Mouse (Mus musculus) hindbrain, embryonic 10.5 days (tissue): ENCODE measurements around the gene Nrip2. TPM values are rescaled to one million over a fixed set of nuclear protein-coding genes. Genes with fewer than 3 reads are reported as not detected.

ENCODE experiments used
- DNase-seq: peaks from one replicate; pipeline ENCODE4 v3.0.0-alpha.2; 2017; ENCODE audit warnings: low spot score
- H3K27ac ChIP-seq: fragments of 300-500 bp; sonication (generic); 2 replicates; pipeline ENCODE4 v1.5.1; 2016; ENCODE audit warnings: mild to moderate bottlenecking, moderate library complexity
- H3K27me3 ChIP-seq: fragments of 300-500 bp; sonication (generic); 2 replicates; pipeline ENCODE4 v1.6.1; 2016; ENCODE audit warnings: mild to moderate bottlenecking; ENCODE audit not compliant: poor library complexity, insufficient read depth, severe bottlenecking
- H3K36me3 ChIP-seq: fragments of 300-500 bp; sonication (generic); 2 replicates; pipeline ENCODE4 v1.6.1; 2016; ENCODE audit warnings: mild to moderate bottlenecking, moderate library complexity
- H3K4me1 ChIP-seq: fragments of 300-500 bp; sonication (generic); replicated peaks from 2 replicates; pipeline ENCODE4 v1.6.1; 2016; ENCODE audit warnings: mild to moderate bottlenecking
- H3K4me3 ChIP-seq: fragments of 300-500 bp; sonication (generic); 2 replicates; pipeline ENCODE4 v1.5.1; 2016; ENCODE audit warnings: mild to moderate bottlenecking, moderate library complexity
- H3K9me3 ChIP-seq: fragments of 300-500 bp; sonication (generic); 2 replicates; pipeline ENCODE4 v1.6.1; 2016; ENCODE audit warnings: mild to moderate bottlenecking, moderate library complexity
- WGBS: fragments of 180-500 bp; shearing (Covaris S2); methylation state at CpG from one replicate; pipeline ENCODE4 v1.1.7; 2016; 5-methylcytosine and 5-hydroxymethylcytosine counted together
- polyA plus RNA-seq: library from polyadenylated mRNA; unstranded; fragments of >200 nt; fragmentation: Nextera tagmentation; extraction: Ambion mirVana; gene quantifications from 2 replicates; pipeline ENCODE4 v1.2.1, GENCODE M21; 2016

The Nrip2 gene
- polyA plus RNA-seq, 1 experiment from 2014 or later = 3.3 TPM

DNA sequence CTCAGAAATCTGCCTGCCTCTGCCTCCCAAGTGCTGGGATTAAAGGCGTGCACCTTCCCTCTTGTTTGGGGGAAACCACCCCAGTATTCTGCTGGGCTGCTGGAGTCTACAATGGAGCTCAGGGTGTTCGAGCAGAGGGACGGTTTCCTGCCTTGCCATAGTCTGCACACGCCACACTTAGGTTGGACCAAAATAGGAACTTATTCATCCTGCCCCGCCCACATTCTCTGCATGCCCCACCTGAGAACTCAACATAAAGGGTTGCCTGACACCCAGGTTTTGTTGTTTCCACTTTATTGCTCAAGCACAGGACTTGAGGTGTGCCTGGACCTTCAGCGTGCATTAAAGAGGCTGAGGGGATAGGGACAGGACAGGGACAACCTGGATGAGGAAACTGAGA lies 30.7 kb downstream of the Nrip2 start:
- no peaks in the 10 kb centered on the region for H3K9me3 ChIP-seq
- no peaks in the 10 kb centered on the region for H3K27me3 ChIP-seq
- H3K4me1 ChIP-seq = peaks cover 4% of the 10 kb centered on the region; the same call in 1 of the 2 replicates
- no peak overlapping the region for H3K27ac ChIP-seq
- no peak overlapping the region for H3K4me3 ChIP-seq
- DNase-seq = no peak
- WGBS = 93% methylated on average over 6 of the region's 6 CpGs
- peaks cover 74% of the 10 kb centered on the region for H3K36me3 ChIP-seq

GRCm38 (mm10) chr6:128432356-128432915 lies 33.3 kb downstream of the Nrip2 start:
- Histone ChIP-seq H3K9me3 (no peaks in the 10 kb centered on the region), H3K4me3 (no peak overlapping the region), H3K36me3 (peaks cover 93% of the 10 kb centered on the region), H3K4me1 (peaks cover 12% of the 10 kb centered on the region), H3K27ac (no peak overlapping the region), H3K27me3 (no peaks in the 10 kb centered on the region)
- DNase-seq = no peak
- WGBS = 96% methylated on average over 13 of the region's 13 CpGs

GRCm38 (mm10) chr6:128433566-128433965 lies 34.5 kb downstream of the Nrip2 start:
- Histone ChIP-seq H3K4me3 (no peak overlapping the region), H3K4me1 (peaks cover 12% of the 10 kb centered on the region), H3K9me3 (no peaks in the 10 kb centered on the region), H3K36me3 (peaks cover 82% of the 10 kb centered on the region), H3K27me3 (no peaks in the 10 kb centered on the region), H3K27ac (no peak overlapping the region)
- no peak for DNase-seq
- WGBS = 96% methylated on average over 13 of the region's 13 CpGs

- H3K9me3 ChIP-seq = no peaks in the 10 kb centered on the region
- H3K27me3 ChIP-seq = peaks cover 15% of the 10 kb centered on the region; the same call in 1 of the 2 replicates
- peaks cover 18% of the 10 kb centered on the region for H3K4me1 ChIP-seq
- WGBS = 91% methylated on average over 5 of the region's 5 CpGs
- DNase-seq = no peak
- no peak overlapping the region for H3K27ac ChIP-seq
- H3K4me3 ChIP-seq = no peak overlapping the region
- peaks cover 63% of the 10 kb centered on the region for H3K36me3 ChIP-seq
These were observed 36.4 kb downstream of the Nrip2 start for GRCm38 (mm10) chr6:128435474-128435873.

DNA sequence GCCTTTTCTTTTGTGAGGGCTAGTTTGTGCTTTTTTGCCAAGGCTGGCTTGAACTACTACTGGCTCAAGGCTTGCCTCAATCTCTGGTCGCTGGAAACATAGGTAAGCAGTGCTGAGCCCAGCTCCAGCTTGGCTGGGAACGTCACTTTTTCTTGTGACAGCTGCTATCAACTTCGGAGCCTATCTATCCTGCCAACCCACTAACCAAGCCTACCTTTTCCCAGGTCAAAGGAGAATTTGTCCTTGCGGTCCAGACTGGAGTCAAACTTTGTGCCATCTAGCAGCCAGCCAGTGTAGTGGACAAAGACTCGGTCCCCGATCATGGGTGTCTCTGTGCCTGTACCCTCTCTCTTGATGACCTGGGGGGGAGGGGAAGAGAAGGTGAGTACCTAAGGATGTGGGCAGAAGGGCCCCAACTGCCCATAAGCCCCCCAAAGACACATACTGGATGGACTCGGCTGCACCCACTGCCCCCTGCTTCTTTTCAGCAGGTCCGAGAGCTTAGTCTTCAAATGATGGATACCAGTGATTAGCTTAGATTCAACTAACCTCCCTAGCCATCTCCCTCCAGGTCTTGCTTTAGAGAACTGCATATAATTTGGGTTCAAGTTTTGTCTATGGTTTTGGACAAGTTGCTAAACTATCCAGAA lies 37.4 kb downstream of the Nrip2 start:
- Histone ChIP-seq H3K36me3 (peaks cover 53% of the 10 kb centered on the region), H3K4me3 (peak overlapping the region; percentile 96), H3K27me3 (peaks cover 17% of the 10 kb centered on the region; the same call in 1 of the 2 replicates), H3K9me3 (no peaks in the 10 kb centered on the region), H3K27ac (peak overlapping the region; percentile 98), H3K4me1 (peaks cover 18% of the 10 kb centered on the region)
- no peak for DNase-seq
- 93% methylated on average over 8 of the region's 8 CpGs for WGBS

DNA sequence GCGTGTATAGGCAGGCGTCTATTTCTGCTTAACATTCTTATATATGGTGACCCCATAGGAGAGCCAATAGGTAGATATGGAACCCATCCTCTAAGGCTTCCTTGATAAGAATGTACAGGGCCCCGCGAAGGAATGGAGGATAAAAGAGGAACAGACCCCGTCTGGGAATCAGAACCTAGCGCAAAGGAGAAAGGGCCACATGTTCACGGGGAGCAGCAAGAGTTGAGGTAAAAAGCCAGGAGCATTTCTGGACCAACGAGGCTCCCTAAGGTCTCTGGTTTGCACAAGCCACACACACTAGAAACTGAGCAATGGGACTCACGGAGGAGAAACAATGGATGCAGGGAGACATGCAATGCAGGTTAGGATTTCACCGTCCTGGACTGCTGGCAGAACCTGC lies 38.2 kb downstream of the Nrip2 start:
- 7% methylated on average over 10 of the region's 10 CpGs for WGBS
- DNase-seq = no peak
- Histone ChIP-seq H3K27ac (peak overlapping the region; percentile 98), H3K4me3 (peak overlapping the region; percentile 96), H3K36me3 (peaks cover 45% of the 10 kb centered on the region), H3K27me3 (peaks cover 17% of the 10 kb centered on the region; the same call in 1 of the 2 replicates), H3K4me1 (peaks cover 18% of the 10 kb centered on the region), H3K9me3 (no peaks in the 10 kb centered on the region)

- Histone ChIP-seq H3K9me3 (no peaks in the 10 kb centered on the region), H3K27me3 (peaks cover 17% of the 10 kb centered on the region; the same call in 1 of the 2 replicates), H3K27ac (peak overlapping the region; percentile 98), H3K4me3 (peak overlapping the region; percentile 96), H3K36me3 (peaks cover 39% of the 10 kb centered on the region), H3K4me1 (peaks cover 18% of the 10 kb centered on the region)
- DNase-seq = peak; percentile 79
- under 1% methylated on average over 52 of the region's 52 CpGs for WGBS
These were observed 38.7 kb downstream of the Nrip2 start for GRCm38 (mm10) chr6:128437731-128438316.

DNA sequence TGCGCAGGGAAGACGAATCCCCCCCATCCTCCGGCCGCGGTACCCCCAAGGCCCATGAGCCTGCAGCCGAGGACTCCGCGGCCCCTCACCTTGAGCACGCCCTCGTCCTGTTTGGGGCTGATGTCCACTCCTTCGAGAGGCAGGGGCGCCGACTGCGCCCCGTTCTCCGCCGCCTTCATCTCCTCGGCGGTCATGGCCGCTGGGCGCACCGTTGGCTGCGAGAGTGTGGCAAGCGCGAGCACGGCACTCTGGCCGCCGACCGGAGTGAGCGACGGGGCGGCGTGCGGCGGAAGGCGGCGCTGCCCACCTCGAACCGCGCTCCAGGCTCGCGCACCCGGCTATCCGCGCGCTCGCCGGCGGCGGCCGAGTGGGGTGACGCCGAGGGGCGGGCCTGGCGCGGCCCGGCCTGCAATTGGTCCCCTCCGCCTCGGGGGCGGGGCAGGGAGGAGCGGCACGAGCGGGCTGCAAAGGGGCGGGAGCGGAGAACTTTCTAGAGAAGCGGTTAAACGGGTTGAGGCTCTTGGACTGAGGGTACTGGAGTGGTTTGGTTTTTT lies 39.3 kb downstream of the Nrip2 start, which contains the start of gene Fkbp4:
TSS of gene Fkbp4 (minus strand) at position 361 of the 554 bp plus-strand sequence.
- peaks cover 17% of the 10 kb centered on the region; the same call in 1 of the 2 replicates for H3K27me3 ChIP-seq
- H3K36me3 ChIP-seq = peaks cover 34% of the 10 kb centered on the region
- peaks cover 18% of the 10 kb centered on the region for H3K4me1 ChIP-seq
- WGBS = under 1% methylated on average over 67 of the region's 67 CpGs
- peak within 1 kb of the TSS; percentile 98 for H3K27ac ChIP-seq
- H3K4me3 ChIP-seq = peak within 1 kb of the TSS; percentile 96
- peak; percentile 90 for DNase-seq
- H3K9me3 ChIP-seq = no peaks in the 10 kb centered on the region

DNA sequence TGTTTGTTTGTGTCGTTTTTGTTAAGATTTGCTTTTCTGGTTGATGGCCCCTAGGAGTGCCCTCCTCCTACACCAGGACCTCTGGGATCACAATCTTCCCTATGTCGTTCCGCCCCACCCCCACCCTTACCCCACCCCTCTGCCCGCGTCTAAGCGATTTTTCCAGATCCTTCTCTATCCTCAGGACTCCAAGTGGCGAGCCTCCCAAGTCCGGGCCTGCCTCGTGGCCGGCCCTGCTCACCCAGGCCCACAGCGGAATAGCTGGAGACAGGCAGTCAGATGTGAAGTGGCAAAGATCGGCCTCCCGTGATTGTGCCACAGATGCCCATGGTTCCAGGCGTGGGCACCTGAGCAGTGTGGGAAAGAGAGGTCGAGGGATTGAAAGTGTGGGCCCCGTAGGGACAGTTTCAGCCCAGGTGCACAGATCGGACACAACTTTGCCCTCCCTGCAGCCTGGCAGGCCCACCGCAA lies 39.8 kb downstream of the Nrip2 start:
- DNase-seq = no peak
- H3K36me3 ChIP-seq = peaks cover 29% of the 10 kb centered on the region
- H3K4me1 ChIP-seq = peaks cover 18% of the 10 kb centered on the region
- peak overlapping the region; percentile 98 for H3K27ac ChIP-seq
- peak overlapping the region; percentile 96 for H3K4me3 ChIP-seq
- 34% methylated on average over 18 of the region's 18 CpGs for WGBS
- peaks cover 17% of the 10 kb centered on the region; the same call in 1 of the 2 replicates for H3K27me3 ChIP-seq
- H3K9me3 ChIP-seq = no peaks in the 10 kb centered on the region

DNA sequence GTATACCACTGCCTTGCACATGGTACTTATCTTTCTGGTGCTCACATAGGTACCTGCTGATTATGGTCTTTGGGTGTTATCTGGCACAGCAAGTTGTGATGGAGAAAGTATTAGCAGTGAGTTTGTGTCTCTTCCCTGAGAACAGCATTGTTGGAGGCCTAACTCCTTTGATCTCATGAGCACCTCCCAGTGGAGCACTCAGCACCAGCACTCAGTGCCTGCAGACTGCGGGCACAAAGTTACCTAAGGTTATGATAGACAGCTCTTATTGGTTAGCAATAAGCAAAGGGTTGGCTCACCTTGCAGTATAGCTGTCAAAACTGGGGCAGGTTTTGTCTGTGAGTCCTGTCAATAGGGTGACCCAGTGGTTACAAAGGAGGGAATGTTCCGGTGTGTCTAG lies 41.1 kb downstream of the Nrip2 start:
- H3K4me1 ChIP-seq = peaks cover 18% of the 10 kb centered on the region
- H3K36me3 ChIP-seq = peaks cover 15% of the 10 kb centered on the region
- no peak overlapping the region for H3K27ac ChIP-seq
- no peak overlapping the region for H3K4me3 ChIP-seq
- H3K27me3 ChIP-seq = peaks cover 17% of the 10 kb centered on the region; the same call in 1 of the 2 replicates
- WGBS = 93% methylated on average over 2 of the region's 2 CpGs
- H3K9me3 ChIP-seq = no peaks in the 10 kb centered on the region
- DNase-seq = no peak

DNA sequence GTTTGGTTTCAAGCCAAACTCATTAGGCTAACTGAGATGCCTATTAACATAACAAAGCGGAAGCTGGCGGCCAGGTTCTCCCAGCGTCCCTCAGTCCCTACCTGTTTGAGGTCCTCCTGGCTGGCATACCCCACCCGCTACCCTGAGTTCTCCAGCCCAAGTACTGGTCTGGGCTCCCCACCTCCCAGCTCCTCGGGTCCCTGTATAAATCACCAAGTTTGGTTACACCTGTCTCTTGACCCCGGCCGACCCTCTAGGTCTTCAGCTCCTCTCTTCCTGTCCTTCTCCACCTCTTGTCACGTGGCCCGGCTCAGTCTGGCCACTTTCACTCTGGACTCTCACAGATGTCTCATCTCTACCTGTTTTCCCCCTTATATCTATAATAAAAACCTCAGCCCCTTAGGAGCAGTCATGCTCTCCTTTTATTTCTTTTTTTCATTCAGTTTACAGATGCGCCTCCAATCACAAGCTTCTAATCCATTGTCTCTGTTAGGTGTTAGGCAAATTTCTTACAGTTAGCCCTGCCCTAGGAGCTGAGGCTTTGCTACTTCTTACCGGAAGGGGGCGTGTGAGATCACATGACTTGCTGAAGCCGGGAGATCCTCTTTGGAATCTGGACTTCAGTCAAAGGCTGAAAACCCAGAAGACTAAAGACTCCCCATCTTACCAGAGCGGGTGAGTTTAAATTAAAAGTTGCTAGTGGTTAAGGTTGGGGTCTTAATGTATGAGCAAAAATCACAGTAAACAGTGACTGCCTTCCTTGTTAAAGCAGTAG lies 46.9 kb downstream of the Nrip2 start:
- Histone ChIP-seq H3K4me1 (peaks cover 7% of the 10 kb centered on the region), H3K36me3 (no peaks in the 10 kb centered on the region), H3K4me3 (peak overlapping the region; percentile 27; the same call in 1 of the 2 replicates), H3K27me3 (no peaks in the 10 kb centered on the region), H3K27ac (no peak overlapping the region), H3K9me3 (no peaks in the 10 kb centered on the region)
- DNase-seq = peak; percentile 47
- WGBS = 12% methylated on average over 14 of the region's 14 CpGs

- 95% methylated on average over 5 of the region's 5 CpGs for WGBS
These were observed 48.0 kb downstream of the Nrip2 start for GRCm38 (mm10) chr6:128447063-128447462.

More at GRCm38 (mm10) chr6:128447063-128447462, 48.0 kb downstream of the Nrip2 start:
- Histone ChIP-seq H3K27me3 (no peaks in the 10 kb centered on the region), H3K27ac (no peak overlapping the region), H3K4me3 (no peak overlapping the region), H3K9me3 (no peaks in the 10 kb centered on the region), H3K4me1 (peaks cover 7% of the 10 kb centered on the region), H3K36me3 (no peaks in the 10 kb centered on the region)
- DNase-seq = no peak
